Mouse (Mus musculus) lung, postnatal 0 days (tissue): Measurements from ENCODE around the gene Fbxw11. TPM values are rescaled to one million over a fixed set of nuclear protein-coding genes. Genes with fewer than 3 reads are reported as not detected.
A peak's percentile ranks its signal among the peaks of the same experiment; 100 is the strongest.

ENCODE experiments used
- ATAC-seq: fragments of 200-750 bp; cut with Nextera tagmentation; 2 replicates; pipeline ENCODE4 v1.8.0; 2017; ENCODE audit warnings: moderate library complexity
- DNase-seq: peaks from one replicate; pipeline ENCODE4 v3.0.0-alpha.2; 2016; ENCODE audit warnings: low spot score
- H3K27ac ChIP-seq: fragments of 300-500 bp; sonication (generic); 2 replicates; pipeline ENCODE4 v1.5.1; 2014; ENCODE audit warnings: antibody characterized with exemption, mild to moderate bottlenecking, low read length, mixed read lengths
- H3K27me3 ChIP-seq: fragments of 300-500 bp; sonication (generic); replicated peaks from 2 replicates; pipeline ENCODE4 v1.6.1; 2014; ENCODE audit warnings: low read length, mixed read lengths; ENCODE audit not compliant: insufficient read depth
- H3K36me3 ChIP-seq: fragments of 300-500 bp; sonication (generic); 2 replicates; pipeline ENCODE4 v1.6.1; 2014; ENCODE audit warnings: low read length, mixed read lengths; ENCODE audit not compliant: insufficient read depth
- H3K4me1 ChIP-seq: fragments of 300-500 bp; sonication (generic); 2 replicates; pipeline ENCODE4 v1.6.1; 2014; ENCODE audit warnings: antibody characterized with exemption, low read depth, low read length, mixed read lengths; ENCODE audit not compliant: insufficient read depth
- H3K4me2 ChIP-seq: fragments of 300-500 bp; sonication (generic); replicated peaks from 2 replicates; pipeline ENCODE4 v1.6.1; 2014; ENCODE audit warnings: low read depth, mild to moderate bottlenecking, low read length, moderate library complexity, mixed read lengths
- H3K4me3 ChIP-seq: fragments of 300-500 bp; sonication (generic); 2 replicates; pipeline ENCODE4 v1.5.1; 2014; ENCODE audit warnings: low read depth, low read length
- H3K9ac ChIP-seq: fragments of 300-500 bp; sonication (generic); replicated peaks from 2 replicates; pipeline ENCODE4 v1.6.1; 2014; ENCODE audit warnings: low read depth, mild to moderate bottlenecking
- H3K9me3 ChIP-seq: fragments of 300-500 bp; sonication (generic); 2 replicates; pipeline ENCODE4 v1.6.1; 2016; ENCODE audit warnings: low read length, mixed read lengths
- CTCF ChIP-seq: IDR thresholded peaks from 2 replicates; pipeline ENCODE4 v1.5.1; 2016; ENCODE audit warnings: antibody characterized with exemption, mild to moderate bottlenecking
- EP300 ChIP-seq: IDR thresholded peaks from 2 replicates; pipeline ENCODE4 v1.6.1; 2016; ENCODE audit warnings: antibody characterized with exemption, mild to moderate bottlenecking, control low read depth
- WGBS: fragments of 180-500 bp; shearing (Covaris S2); extraction: QIAGEN DNeasy Blood & Tissue Kit; methylation state at CpG from one replicate; pipeline ENCODE4 v1.1.7; 2014; 5-methylcytosine and 5-hydroxymethylcytosine counted together
- polyA plus RNA-seq: library from polyadenylated mRNA; unstranded; fragments of >200 nt; fragmentation: Nextera tagmentation; extraction: Ambion mirVana; gene quantifications from 2 replicates; pipeline ENCODE4 v1.2.1, GENCODE M21; 2015

Gene Fbxw11
- polyA plus RNA-seq, 1 experiment from 2014 or later = 46.6 TPM

GRCm38 (mm10) chr11:32745466-32745865 lies 102.9 kb downstream of the Fbxw11 start:
- 86% methylated on average over 4 of the region's 4 CpGs for WGBS
- Histone ChIP-seq H3K4me1 (no peaks in the 10 kb centered on the region), H3K9me3 (no peaks in the 10 kb centered on the region), H3K4me2 (no peak overlapping the region), H3K36me3 (peaks cover 43% of the 10 kb centered on the region), H3K27ac (no peak overlapping the region), H3K27me3 (no peaks in the 10 kb centered on the region), H3K4me3 (no peak overlapping the region), H3K9ac (no peak overlapping the region)
- no peak for ATAC-seq
- TF ChIP-seq EP300 (no peak), CTCF (no peak)
- no peak for DNase-seq

GRCm38 (mm10) chr11:32746036-32746435 lies 103.5 kb downstream of the Fbxw11 start:
- ATAC-seq = no peak
- Histone ChIP-seq H3K4me1 (no peaks in the 10 kb centered on the region), H3K27ac (no peak overlapping the region), H3K4me2 (no peak overlapping the region), H3K4me3 (no peak overlapping the region), H3K9me3 (no peaks in the 10 kb centered on the region), H3K27me3 (no peaks in the 10 kb centered on the region), H3K36me3 (peaks cover 38% of the 10 kb centered on the region), H3K9ac (no peak overlapping the region)
- no peak for DNase-seq
- TF ChIP-seq CTCF (no peak), EP300 (no peak)
- WGBS = 60% methylated on average over 5 of the region's 5 CpGs

- H3K4me2 ChIP-seq = no peak overlapping the region
- no peaks in the 10 kb centered on the region for H3K27me3 ChIP-seq
- no peak for ATAC-seq
- no peak for TF ChIP-seq EP300
- TF ChIP-seq CTCF = no peak
- peaks cover 35% of the 10 kb centered on the region for H3K36me3 ChIP-seq
- no peak overlapping the region for H3K4me3 ChIP-seq
- H3K27ac ChIP-seq = no peak overlapping the region
- no peaks in the 10 kb centered on the region for H3K9me3 ChIP-seq
- 71% methylated on average over 3 of the region's 3 CpGs for WGBS
- no peak overlapping the region for H3K9ac ChIP-seq
- H3K4me1 ChIP-seq = no peaks in the 10 kb centered on the region
- DNase-seq = no peak
Observed at GRCm38 (mm10) chr11:32746475-32746874, 104.0 kb downstream of the Fbxw11 start.

GRCm38 (mm10) chr11:32748800-32749199 lies 106.3 kb downstream of the Fbxw11 start:
- H3K9ac ChIP-seq = no peak overlapping the region
- H3K4me1 ChIP-seq = no peaks in the 10 kb centered on the region
- no peaks in the 10 kb centered on the region for H3K27me3 ChIP-seq
- DNase-seq (no peak), ATAC-seq (no peak)
- no peaks in the 10 kb centered on the region for H3K9me3 ChIP-seq
- TF ChIP-seq EP300 (no peak), CTCF (no peak)
- WGBS = 65% methylated on average over 4 of the region's 4 CpGs
- peaks cover 18% of the 10 kb centered on the region for H3K36me3 ChIP-seq
- no peak overlapping the region for H3K27ac ChIP-seq
- H3K4me2 ChIP-seq = no peak overlapping the region
- no peak overlapping the region for H3K4me3 ChIP-seq

- Histone ChIP-seq H3K9ac (no peak overlapping the region), H3K9me3 (no peaks in the 10 kb centered on the region), H3K4me3 (no peak overlapping the region), H3K36me3 (no peaks in the 10 kb centered on the region), H3K4me1 (no peaks in the 10 kb centered on the region), H3K4me2 (no peak overlapping the region), H3K27ac (no peak overlapping the region), H3K27me3 (no peaks in the 10 kb centered on the region)
- peak; percentile 71 for DNase-seq
- TF ChIP-seq EP300 (no peak), CTCF (no peak)
- 50% methylated on average over 7 of the region's 7 CpGs for WGBS
- peak; percentile 65; the same call in 1 of the 2 replicates for ATAC-seq
Observed at GRCm38 (mm10) chr11:32751863-32752594, 109.5 kb downstream of the Fbxw11 start.

- Histone ChIP-seq H3K9ac (no peak overlapping the region), H3K36me3 (no peaks in the 10 kb centered on the region), H3K4me2 (no peak overlapping the region), H3K27me3 (no peaks in the 10 kb centered on the region), H3K4me3 (no peak overlapping the region), H3K27ac (no peak overlapping the region), H3K9me3 (no peaks in the 10 kb centered on the region), H3K4me1 (no peaks in the 10 kb centered on the region)
- TF ChIP-seq CTCF (no peak), EP300 (no peak)
- 52% methylated on average over 5 of the region's 5 CpGs for WGBS
- peak; percentile 23; the same call in 1 of the 2 replicates for ATAC-seq
- DNase-seq = no peak
Observed at GRCm38 (mm10) chr11:32752595-32752885, 110.0 kb downstream of the Fbxw11 start.

GRCm38 (mm10) chr11:32753358-32753757 lies 110.8 kb downstream of the Fbxw11 start:
- Histone ChIP-seq H3K4me1 (no peaks in the 10 kb centered on the region), H3K4me2 (no peak overlapping the region), H3K9me3 (no peaks in the 10 kb centered on the region), H3K4me3 (no peak overlapping the region), H3K36me3 (no peaks in the 10 kb centered on the region), H3K27ac (no peak overlapping the region), H3K9ac (no peak overlapping the region), H3K27me3 (no peaks in the 10 kb centered on the region)
- DNase-seq = no peak
- ATAC-seq = no peak
- TF ChIP-seq EP300 = no peak
- no peak for TF ChIP-seq CTCF
- 90% methylated on average over 2 of the region's 2 CpGs for WGBS
